Mouse (Mus musculus): ENCODE results near the gene Tas2r114. TPM values are rescaled to one million over a fixed set of nuclear protein-coding genes. Genes with fewer than 3 reads are reported as not detected.

The Tas2r114 gene
- not detected for polyA plus RNA-seq (2015; fragmentation: Illumina TruSeq; extraction: RNeasy Lipid Tissue Mini Kit (QIAGEN cat#74804); ENCODE audit: insufficient read depth, low read depth, low replicate concordance)

GRCm38 (mm10) chr6:131689963-131690362, at the start of gene Tas2r114:
Gene Tas2r114, minus strand, starts transcription at chr6:131690063.

GRCm38 (mm10) chr6:131687395-131687794, 2.5 kb downstream of the Tas2r114 start, which contains the start of gene Tas2r105:
Gene Tas2r105, minus strand, starts transcription at chr6:131687495.

GRCm38 (mm10) chr6:131685644-131686043, 4.2 kb downstream of the Tas2r114 start, which contains the start of gene Tas2r104:
Gene Tas2r104, minus strand, starts transcription at chr6:131685744.

GRCm38 (mm10) chr6:131678786-131679185, 11.1 kb downstream of the Tas2r114 start, which contains the start of gene Tas2r106:
Gene Tas2r106, minus strand, starts transcription at chr6:131678886.

GRCm38 (mm10) chr6:131660049-131660448, 29.8 kb downstream of the Tas2r114 start, which contains the start of gene Tas2r107:
Gene Tas2r107, minus strand, starts transcription at chr6:131660149.

Other genes with a start within 250 kb of the Tas2r114 start
- gene 5430401F13Rik, start 203.7 kb downstream of the Tas2r114 start, polyA plus RNA-seq (2015; fragmentation: Illumina TruSeq; extraction: RNeasy Lipid Tissue Mini Kit (QIAGEN cat#74804); ENCODE audit: insufficient read depth, low read depth, low replicate concordance) = not detected
- gene Gm6619, start 203.7 kb downstream of the Tas2r114 start, polyA plus RNA-seq (2015; fragmentation: Illumina TruSeq; extraction: RNeasy Lipid Tissue Mini Kit (QIAGEN cat#74804); ENCODE audit: insufficient read depth, low read depth, low replicate concordance) = not detected
- gene Tas2r130, start 59.2 kb downstream of the Tas2r114 start, polyA plus RNA-seq (2015; fragmentation: Illumina TruSeq; extraction: RNeasy Lipid Tissue Mini Kit (QIAGEN cat#74804); ENCODE audit: insufficient read depth, low read depth, low replicate concordance) = not detected
- gene Tas2r107, start 29.9 kb downstream of the Tas2r114 start, polyA plus RNA-seq (2015; fragmentation: Illumina TruSeq; extraction: RNeasy Lipid Tissue Mini Kit (QIAGEN cat#74804); ENCODE audit: insufficient read depth, low read depth, low replicate concordance) = not detected
- gene Tas2r106, start 11.2 kb downstream of the Tas2r114 start, polyA plus RNA-seq (2015; fragmentation: Illumina TruSeq; extraction: RNeasy Lipid Tissue Mini Kit (QIAGEN cat#74804); ENCODE audit: insufficient read depth, low read depth, low replicate concordance) = not detected
- not detected for gene Tas2r104, start 4.3 kb downstream of the Tas2r114 start, polyA plus RNA-seq (2015; fragmentation: Illumina TruSeq; extraction: RNeasy Lipid Tissue Mini Kit (QIAGEN cat#74804); ENCODE audit: insufficient read depth, low read depth, low replicate concordance)
- not detected for gene Tas2r105, start 2.6 kb downstream of the Tas2r114 start, polyA plus RNA-seq (2015; fragmentation: Illumina TruSeq; extraction: RNeasy Lipid Tissue Mini Kit (QIAGEN cat#74804); ENCODE audit: insufficient read depth, low read depth, low replicate concordance)

Measured in pancreas, adult 10 weeks (tissue).